Mouse (Mus musculus): ENCODE data around the gene Bmp6.

- no peak for TF ChIP-seq CTCF (IDR thresholded peaks at IDR 0.05; ENCODE audit: insufficient read depth, low read length)
- no peak for TF ChIP-seq POLR2A (IDR thresholded peaks at IDR 0.05; ENCODE audit: borderline replicate concordance, extremely low read depth, low read depth, low read length)
These were observed 103.7 kb downstream of the Bmp6 start for GRCm38 (mm10) chr13:38448516-38449015.
